Mouse (Mus musculus): Measurements from ENCODE around the gene Lama1. TPM values are rescaled to one million over a fixed set of nuclear protein-coding genes. Genes with fewer than 3 reads are reported as not detected.
A peak's percentile ranks its signal among the peaks of the same experiment; 100 is the strongest.
"Not testable (repeated sequence)": the region's sequence is repeated elsewhere in the genome, so short reads cannot be mapped to it uniquely, and the experiment has no call there.

Lama1 gene
- polyA plus RNA-seq, 1 experiment from 2014 or later = 1.4 TPM

- ATAC-seq (no peak), DNase-seq (ENCODE audit: low read depth, low spot score) (no peak)
- no peaks in the 10 kb centered on the region for H3K27me3 ChIP-seq
- POLR2A ChIA-PET = no interaction called here
- TF ChIP-seq CTCF (IDR thresholded peaks at IDR 0.05) = peak; percentile 42
- in situ Hi-C loops (cut with MboI; ENCODE audit: low pct_unique_long_range_greater_than_20kb) = no loop called here
- CTCF ChIA-PET = no interaction called here
Observed at GRCm38 (mm10) chr17:67712929-67713328, 15.9 kb downstream of the Lama1 start.

- in situ Hi-C loops (cut with MboI; ENCODE audit: low pct_unique_long_range_greater_than_20kb) = no loop called here
- TF ChIP-seq CTCF (IDR thresholded peaks at IDR 0.05) = no peak
- CTCF ChIA-PET = interaction anchor here (0.6 kb wide), 1 partner anchor 13 kb away, joined by 3 read pairs; no protein-coding TSS in a partner anchor
- POLR2A ChIA-PET = no interaction called here
- no peak for DNase-seq (ENCODE audit: low read depth, low spot score)
- ATAC-seq = no peak
- no peaks in the 10 kb centered on the region for H3K27me3 ChIP-seq
Observed at GRCm38 (mm10) chr17:67715466-67715865, 18.4 kb downstream of the Lama1 start.

- in situ Hi-C loops (cut with MboI; ENCODE audit: low pct_unique_long_range_greater_than_20kb) = no loop called here
- H3K27me3 ChIP-seq = no peaks in the 10 kb centered on the region
- TF ChIP-seq CTCF (IDR thresholded peaks at IDR 0.05) = no peak
- ChIA-PET CTCF (no interaction called here), POLR2A (interaction anchor here (0.8 kb wide), 1 partner anchor 57 kb away, joined by 3 read pairs; no protein-coding TSS in a partner anchor)
- ATAC-seq (no peak), DNase-seq (ENCODE audit: low read depth, low spot score) (no peak)
Observed at GRCm38 (mm10) chr17:67722055-67722454, 25.0 kb downstream of the Lama1 start.

GRCm38 (mm10) chr17:67722578-67722977 lies 25.5 kb downstream of the Lama1 start:
- CTCF ChIA-PET = no interaction called here
- in situ Hi-C loops (cut with MboI; ENCODE audit: low pct_unique_long_range_greater_than_20kb) = no loop called here
- no peak for DNase-seq (ENCODE audit: low read depth, low spot score)

GRCm38 (mm10) chr17:67723175-67724067 lies 26.4 kb downstream of the Lama1 start:
- no peak for ATAC-seq
- in situ Hi-C loops (cut with MboI; ENCODE audit: low pct_unique_long_range_greater_than_20kb) = no loop called here
- ChIA-PET POLR2A (no interaction called here), CTCF (no interaction called here)
- DNase-seq (ENCODE audit: low read depth, low spot score) = no peak
- no peak for TF ChIP-seq CTCF (IDR thresholded peaks at IDR 0.05)
- H3K27me3 ChIP-seq = no peaks in the 10 kb centered on the region

More at GRCm38 (mm10) chr17:67722578-67722977, 25.5 kb downstream of the Lama1 start:
- POLR2A ChIA-PET = no interaction called here
- no peaks in the 10 kb centered on the region for H3K27me3 ChIP-seq
- TF ChIP-seq CTCF (IDR thresholded peaks at IDR 0.05) = no peak
- ATAC-seq = no peak

GRCm38 (mm10) chr17:67726601-67727000 lies 29.5 kb downstream of the Lama1 start:
- ChIA-PET CTCF (interaction anchor here (1.5 kb wide), 1 partner anchor 53 kb away, joined by 3 read pairs; no protein-coding TSS in a partner anchor), POLR2A (no interaction called here)
- ATAC-seq (no peak), DNase-seq (ENCODE audit: low read depth, low spot score) (no peak)
- TF ChIP-seq CTCF (IDR thresholded peaks at IDR 0.05) = no peak
- no peaks in the 10 kb centered on the region for H3K27me3 ChIP-seq
- in situ Hi-C loops (cut with MboI; ENCODE audit: low pct_unique_long_range_greater_than_20kb) = no loop called here

- no peak for TF ChIP-seq CTCF (IDR thresholded peaks at IDR 0.05)
- CTCF ChIA-PET = interaction anchor here (0.7 to 1.0 kb wide), 5 partner anchors 12 to 77 kb away, joined by 3 read pairs; no protein-coding TSS in a partner anchor
- POLR2A ChIA-PET = no interaction called here
- H3K27me3 ChIP-seq = no peaks in the 10 kb centered on the region
- DNase-seq (ENCODE audit: low read depth, low spot score) (peak; percentile 55), ATAC-seq (peak; percentile 64)
- in situ Hi-C loops (cut with MboI; ENCODE audit: low pct_unique_long_range_greater_than_20kb) = no loop called here
Observed at GRCm38 (mm10) chr17:67728751-67729150, 31.7 kb downstream of the Lama1 start.

- in situ Hi-C loops (cut with MboI; ENCODE audit: low pct_unique_long_range_greater_than_20kb) = no loop called here
- CTCF ChIA-PET = interaction anchor here (1.2 kb wide), 1 partner anchor 10 kb away, joined by 4 read pairs; no protein-coding TSS in a partner anchor
- POLR2A ChIA-PET = interaction anchor here (0.6 kb wide), 1 partner anchor 30 kb away, joined by 3 read pairs; no protein-coding TSS in a partner anchor
Observed at GRCm38 (mm10) chr17:67731096-67731495, 34.0 kb downstream of the Lama1 start.

GRCm38 (mm10) chr17:67731964-67732363 lies 34.9 kb downstream of the Lama1 start:
- H3K27me3 ChIP-seq = no peaks in the 10 kb centered on the region
- in situ Hi-C loops (cut with MboI; ENCODE audit: low pct_unique_long_range_greater_than_20kb) = no loop called here
- ATAC-seq = peak; percentile 90
- peak; percentile 55 for DNase-seq (ENCODE audit: low read depth, low spot score)
- TF ChIP-seq CTCF (IDR thresholded peaks at IDR 0.05) = no peak
- ChIA-PET POLR2A (no interaction called here), CTCF (interaction anchor here (1.1 to 1.3 kb wide), 4 partner anchors 9 to 33 kb away, joined by 3 to 4 read pairs (median 4); no protein-coding TSS in a partner anchor)

More at GRCm38 (mm10) chr17:67731096-67731495, 34.0 kb downstream of the Lama1 start:
- H3K27me3 ChIP-seq = no peaks in the 10 kb centered on the region
- no peak for TF ChIP-seq CTCF (IDR thresholded peaks at IDR 0.05)
- ATAC-seq = no peak
- no peak for DNase-seq (ENCODE audit: low read depth, low spot score)

GRCm38 (mm10) chr17:67733516-67733915 lies 36.5 kb downstream of the Lama1 start:
- no peak for TF ChIP-seq CTCF (IDR thresholded peaks at IDR 0.05)
- no peak for DNase-seq (ENCODE audit: low read depth, low spot score)
- ATAC-seq = no peak
- ChIA-PET CTCF (no interaction called here), POLR2A (no interaction called here)
- in situ Hi-C loops (cut with MboI; ENCODE audit: low pct_unique_long_range_greater_than_20kb) = no loop called here
- no peaks in the 10 kb centered on the region for H3K27me3 ChIP-seq

GRCm38 (mm10) chr17:67735722-67736121 lies 38.7 kb downstream of the Lama1 start:
- no peaks in the 10 kb centered on the region for H3K27me3 ChIP-seq
- ChIA-PET CTCF (no interaction called here), POLR2A (no interaction called here)
- in situ Hi-C loops (cut with MboI; ENCODE audit: low pct_unique_long_range_greater_than_20kb) = no loop called here
- ATAC-seq = no peak
- DNase-seq (ENCODE audit: low read depth, low spot score) = no peak
- no peak for TF ChIP-seq CTCF (IDR thresholded peaks at IDR 0.05)

GRCm38 (mm10) chr17:67741229-67741628 lies 44.2 kb downstream of the Lama1 start:
- CTCF ChIA-PET = interaction anchor here (1.3 to 1.6 kb wide), 2 partner anchors 10 to 32 kb away, joined by 4 to 5 read pairs; no protein-coding TSS in a partner anchor
- in situ Hi-C loops (cut with MboI; ENCODE audit: low pct_unique_long_range_greater_than_20kb); H3K27me3 ChIP-seq; POLR2A ChIA-PET; DNase-seq (ENCODE audit: low read depth, low spot score): not testable (repeated sequence)
- ATAC-seq = peak; percentile 99

Measured in Patski (cell line).